Mouse (Mus musculus) kidney, postnatal 0 days (tissue): Measurements from ENCODE around the gene Smndc1. TPM values are rescaled to one million over a fixed set of nuclear protein-coding genes. Genes with fewer than 3 reads are reported as not detected.

Source experiments
- ATAC-seq: fragments of 200-750 bp; cut with Nextera tagmentation; replicated peaks from 2 replicates; pipeline ENCODE4 v1.8.0; 2017; ENCODE audit warnings: low read depth, moderate number of reproducible peaks, moderate TSS enrichment, moderate library complexity; ENCODE audit not compliant: low FRiP score
- DNase-seq: peaks from one replicate; pipeline ENCODE4 v3.0.0-alpha.2; 2016; ENCODE audit warnings: low spot score
- H3K27ac ChIP-seq: fragments of 300-500 bp; sonication (generic); 2 replicates; pipeline ENCODE4 v1.5.1; 2014; ENCODE audit warnings: mild to moderate bottlenecking
- H3K27me3 ChIP-seq: fragments of 300-500 bp; sonication (generic); 2 replicates; pipeline ENCODE4 v1.6.1; 2014; ENCODE audit warnings: low read length, mixed read lengths; ENCODE audit not compliant: insufficient read depth
- H3K36me3 ChIP-seq: fragments of 300-500 bp; sonication (generic); 2 replicates; pipeline ENCODE4 v1.6.1; 2014; ENCODE audit warnings: low read length, mixed read lengths; ENCODE audit not compliant: insufficient read depth
- H3K4me1 ChIP-seq: fragments of 300-500 bp; sonication (generic); replicated peaks from 2 replicates; pipeline ENCODE4 v1.6.1; 2014; ENCODE audit warnings: antibody characterized with exemption, low read length, mixed read lengths; ENCODE audit not compliant: insufficient read depth
- H3K4me2 ChIP-seq: fragments of 300-500 bp; sonication (generic); 2 replicates; pipeline ENCODE4 v1.6.1; 2014; ENCODE audit warnings: mild to moderate bottlenecking, low read length, moderate library complexity, mixed read lengths
- H3K4me3 ChIP-seq: fragments of 300-500 bp; sonication (generic); replicated peaks from 2 replicates; pipeline ENCODE4 v1.5.1; 2014; ENCODE audit warnings: low read depth, low read length
- H3K9ac ChIP-seq: fragments of 300-500 bp; sonication (generic); 2 replicates; pipeline ENCODE4 v1.6.1; 2014; ENCODE audit warnings: low read depth, low read length
- H3K9me3 ChIP-seq: fragments of 300-500 bp; sonication (generic); replicated peaks from 2 replicates; pipeline ENCODE4 v1.6.1; 2016; ENCODE audit warnings: low read length, inconsistent platforms, mixed read lengths
- CTCF ChIP-seq: IDR thresholded peaks from 2 replicates; pipeline ENCODE4 v1.5.1; 2016; ENCODE audit warnings: antibody characterized with exemption, low read depth, mild to moderate bottlenecking, moderate library complexity
- WGBS: fragments of 180-500 bp; shearing (Covaris S2); extraction: QIAGEN DNeasy Blood & Tissue Kit; methylation state at CpG from one replicate; pipeline ENCODE4 v1.1.7; 2014; 5-methylcytosine and 5-hydroxymethylcytosine counted together
- polyA plus RNA-seq: library from polyadenylated mRNA; unstranded; fragments of >200 nt; fragmentation: Nextera tagmentation; extraction: Ambion mirVana; gene quantifications from 2 replicates; pipeline ENCODE4 v1.2.1, GENCODE M21; 2015

Smndc1 gene
- polyA plus RNA-seq, 1 experiment from 2014 or later: 47.2 TPM

GRCm38 (mm10) chr19:53405810-53406209 is 15.4 kb upstream of the Smndc1 start:
- no peak overlapping the region for H3K4me3 ChIP-seq
- WGBS: 74% methylated on average over 2 of the region's 2 CpGs
- DNase-seq: no peak
- no peak overlapping the region for H3K9ac ChIP-seq
- no peak overlapping the region for H3K27ac ChIP-seq
- no peaks in the 10 kb centered on the region for H3K9me3 ChIP-seq
- no peak overlapping the region for H3K4me2 ChIP-seq
- H3K4me1 ChIP-seq: peaks cover 9% of the 10 kb centered on the region
- H3K36me3 ChIP-seq: no peaks in the 10 kb centered on the region
- ATAC-seq: no peak
- TF ChIP-seq CTCF: no peak
- H3K27me3 ChIP-seq: no peaks in the 10 kb centered on the region

- WGBS: 81% methylated on average over 18 of the region's 18 CpGs
- H3K9ac ChIP-seq: no peak overlapping the region
- H3K36me3 ChIP-seq: no peaks in the 10 kb centered on the region
- no peak overlapping the region for H3K4me3 ChIP-seq
- no peaks in the 10 kb centered on the region for H3K9me3 ChIP-seq
- no peak overlapping the region for H3K27ac ChIP-seq
- H3K4me2 ChIP-seq: no peak overlapping the region
- ATAC-seq (no peak), DNase-seq (no peak)
- H3K27me3 ChIP-seq: no peaks in the 10 kb centered on the region
- peaks cover 1% of the 10 kb centered on the region; the same call in 1 of the 2 replicates for H3K4me1 ChIP-seq
- no peak for TF ChIP-seq CTCF
Observed at GRCm38 (mm10) chr19:53404837-53405356, 14.5 kb upstream of the Smndc1 start.

- Histone ChIP-seq H3K9me3 (no peaks in the 10 kb centered on the region), H3K4me2 (no peak overlapping the region), H3K4me3 (no peak overlapping the region), H3K9ac (no peak overlapping the region), H3K4me1 (no peaks in the 10 kb centered on the region), H3K27me3 (no peaks in the 10 kb centered on the region), H3K27ac (no peak overlapping the region), H3K36me3 (no peaks in the 10 kb centered on the region)
- no peak for TF ChIP-seq CTCF
- WGBS: 92% methylated on average over 10 of the region's 10 CpGs
- DNase-seq: no peak
- ATAC-seq: 0 out of 2 replicates have a peak, but pooled peaks have one; percentile 29
Observed at GRCm38 (mm10) chr19:53404219-53404836, 13.9 kb upstream of the Smndc1 start.

- H3K4me2 ChIP-seq: no peak overlapping the region
Observed at GRCm38 (mm10) chr19:53402741-53403432, 12.5 kb upstream of the Smndc1 start.

GRCm38 (mm10) chr19:53400332-53401110 is 10.1 kb upstream of the Smndc1 start:
- Histone ChIP-seq H3K4me2 (no peak overlapping the region), H3K27me3 (no peaks in the 10 kb centered on the region), H3K27ac (no peak overlapping the region), H3K9ac (no peak overlapping the region), H3K9me3 (no peaks in the 10 kb centered on the region), H3K36me3 (no peaks in the 10 kb centered on the region), H3K4me3 (no peak overlapping the region), H3K4me1 (no peaks in the 10 kb centered on the region)
- WGBS: 82% methylated on average over 16 of the region's 16 CpGs
- ATAC-seq: no peak
- peak; percentile 38; the same call in 1 of the 2 replicates for TF ChIP-seq CTCF
- no peak for DNase-seq

More at GRCm38 (mm10) chr19:53402741-53403432, 12.5 kb upstream of the Smndc1 start:
- Histone ChIP-seq H3K4me1 (no peaks in the 10 kb centered on the region), H3K9ac (no peak overlapping the region), H3K9me3 (no peaks in the 10 kb centered on the region), H3K27me3 (no peaks in the 10 kb centered on the region), H3K27ac (no peak overlapping the region), H3K4me3 (no peak overlapping the region), H3K36me3 (no peaks in the 10 kb centered on the region)
- WGBS: 51% methylated on average over 12 of the region's 12 CpGs
- TF ChIP-seq CTCF: peak; percentile 1; the same call in 1 of the 2 replicates
- ATAC-seq: no peak
- no peak for DNase-seq

GRCm38 (mm10) chr19:53399213-53399612 is 8.8 kb upstream of the Smndc1 start:
- no peaks in the 10 kb centered on the region for H3K4me1 ChIP-seq
- TF ChIP-seq CTCF: no peak
- no peak overlapping the region for H3K4me3 ChIP-seq
- DNase-seq (no peak), ATAC-seq (no peak)
- H3K9ac ChIP-seq: no peak overlapping the region
- no peaks in the 10 kb centered on the region for H3K9me3 ChIP-seq
- no peaks in the 10 kb centered on the region for H3K36me3 ChIP-seq
- H3K27ac ChIP-seq: no peak overlapping the region
- H3K27me3 ChIP-seq: no peaks in the 10 kb centered on the region
- no peak overlapping the region for H3K4me2 ChIP-seq
- 85% methylated on average over 4 of the region's 4 CpGs for WGBS
